Mouse (Mus musculus) liver, postnatal 0 days (tissue): ENCODE measurements around the gene Dchs1.

ENCODE experiments used
- CTCF ChIP-seq: sonication (generic); IDR thresholded peaks from 2 replicates; pipeline ENCODE4 v1.5.1; 2016; ENCODE audit warnings: antibody characterized with exemption, low read depth
- EP300 ChIP-seq: IDR thresholded peaks from 2 replicates; pipeline ENCODE4 v1.6.1; 2016; ENCODE audit warnings: antibody characterized with exemption, low read depth, mild to moderate bottlenecking

DNA sequence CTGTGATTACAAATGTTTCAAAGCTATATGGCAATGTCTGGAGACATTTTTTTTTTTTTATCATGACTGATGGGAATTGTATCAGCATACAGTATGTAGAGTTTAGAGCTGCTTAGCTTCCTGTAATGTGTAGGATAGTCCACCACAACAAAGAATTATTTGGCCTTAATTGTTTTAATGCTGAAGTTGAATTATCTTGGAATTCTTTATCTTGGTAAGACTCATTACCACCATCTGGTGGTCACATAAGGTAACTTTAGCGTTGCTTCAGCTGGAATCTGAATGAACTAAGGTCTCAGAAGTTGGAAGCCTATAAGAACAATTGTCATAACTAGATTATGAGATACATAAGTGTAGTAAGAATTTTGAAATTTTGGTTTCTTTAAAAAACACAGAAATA, 31.0 kb upstream of the Dchs1 start:
- peak; percentile 68 for TF ChIP-seq CTCF
- no peak for TF ChIP-seq EP300
